Mouse (Mus musculus): ENCODE results near the gene Opn4.

Opn4 gene

DNA sequence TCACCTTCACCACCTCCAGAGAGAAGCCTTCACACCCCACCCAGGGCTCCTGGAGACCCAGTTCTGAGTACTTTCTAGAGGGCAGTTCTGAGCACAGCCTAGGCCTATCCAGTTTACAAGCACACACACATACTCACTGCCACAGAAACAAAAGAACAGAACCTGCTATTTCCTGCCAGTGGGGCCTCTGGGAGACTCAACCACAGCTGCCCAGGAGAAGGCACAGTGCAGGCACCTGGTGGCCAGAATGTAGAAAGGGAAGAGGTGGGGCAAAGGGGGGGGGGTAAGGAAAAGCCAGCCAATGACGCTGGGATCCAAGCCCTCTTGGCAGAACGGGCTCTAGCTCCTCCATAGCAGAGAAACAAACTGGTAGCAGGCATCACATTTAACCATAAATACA, 37.5 kb downstream of the Opn4 start:
- DNase-seq (ENCODE audit: low read depth, low spot score), result no peak

DNA sequence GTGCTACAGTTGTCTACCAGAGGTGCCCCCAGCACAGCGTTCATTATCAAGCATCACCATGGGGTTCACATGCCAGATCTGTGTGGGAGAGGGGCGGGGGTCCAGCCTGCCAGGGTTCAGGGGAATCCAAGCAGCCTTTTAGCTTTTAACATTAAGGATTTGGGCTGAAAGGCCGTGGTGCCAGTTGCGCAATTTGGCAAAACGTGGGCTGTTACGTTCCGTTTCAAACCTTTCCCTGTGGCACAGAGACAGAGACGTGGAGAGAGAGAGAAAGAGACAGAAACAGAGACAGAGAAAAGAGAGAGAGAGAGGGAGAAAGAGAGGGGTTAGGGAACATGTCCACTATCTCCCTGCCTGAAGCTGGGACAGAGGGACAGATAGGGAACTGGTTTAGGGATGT, 38.3 kb downstream of the Opn4 start:
- DNase-seq (ENCODE audit: low read depth, low spot score), result no peak

DNA sequence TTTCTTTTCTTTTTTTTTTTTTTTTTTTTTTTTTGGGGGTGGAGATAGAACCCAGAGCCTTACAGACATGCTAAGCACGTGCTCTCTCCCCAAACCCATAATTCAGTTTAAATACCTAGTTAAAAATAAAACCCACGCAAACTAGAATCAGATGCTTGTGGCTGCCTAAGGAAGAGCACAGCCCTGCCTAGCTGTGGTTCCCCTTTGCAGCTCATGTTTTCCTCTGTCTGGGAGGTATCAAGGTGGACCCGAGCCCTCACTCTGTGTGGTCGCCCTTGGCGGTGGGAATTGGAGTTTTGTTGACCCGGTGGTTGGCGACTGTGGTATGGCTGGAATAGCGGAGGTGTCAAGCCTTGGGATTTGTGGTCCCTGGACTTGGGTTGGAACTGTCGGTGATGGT, 41.0 kb downstream of the Opn4 start:
- no peak for DNase-seq (ENCODE audit: low read depth, low spot score)

DNA sequence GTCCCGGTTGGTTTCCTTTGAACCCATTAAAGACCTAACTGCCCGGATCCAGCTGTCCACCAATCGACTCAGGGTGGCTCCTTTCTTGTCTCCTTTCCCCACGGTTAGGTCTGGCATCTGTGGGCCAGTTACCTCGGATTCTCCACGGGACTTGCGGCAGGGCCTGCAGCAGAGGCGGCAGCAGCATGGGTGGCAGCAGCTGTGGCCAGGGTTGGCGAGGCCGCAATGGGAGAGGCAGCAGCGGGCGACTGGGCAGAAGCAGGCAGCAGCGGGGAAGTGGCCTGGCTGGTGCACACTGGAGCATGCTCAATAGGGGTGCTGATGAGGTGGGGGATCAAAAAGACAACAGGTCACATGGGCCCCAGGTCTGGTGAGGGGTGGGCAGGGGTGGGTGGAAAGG, 44.7 kb downstream of the Opn4 start:
- DNase-seq (ENCODE audit: low read depth, low spot score), result no peak

DNA sequence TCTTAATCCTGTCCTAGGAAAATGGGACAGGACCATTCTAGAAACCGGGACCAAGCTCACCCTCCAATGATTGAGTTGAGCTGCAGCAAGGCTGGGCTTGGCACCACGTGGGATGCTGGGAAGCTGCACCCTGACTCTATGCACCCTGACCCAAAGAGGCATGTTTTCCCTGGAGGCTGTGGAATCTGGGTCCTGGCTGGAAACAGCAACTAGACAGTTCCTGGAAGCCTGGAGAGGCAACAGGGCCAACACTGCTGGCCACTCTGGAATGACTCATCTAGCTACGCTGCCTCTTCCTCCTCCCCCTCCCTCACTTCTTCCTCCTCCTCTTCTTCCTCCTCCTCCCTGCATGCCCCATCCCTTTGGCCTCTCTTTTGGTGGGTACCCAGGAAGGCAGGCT, 45.9 kb downstream of the Opn4 start:
- no peak for DNase-seq (ENCODE audit: low read depth, low spot score)

DNA sequence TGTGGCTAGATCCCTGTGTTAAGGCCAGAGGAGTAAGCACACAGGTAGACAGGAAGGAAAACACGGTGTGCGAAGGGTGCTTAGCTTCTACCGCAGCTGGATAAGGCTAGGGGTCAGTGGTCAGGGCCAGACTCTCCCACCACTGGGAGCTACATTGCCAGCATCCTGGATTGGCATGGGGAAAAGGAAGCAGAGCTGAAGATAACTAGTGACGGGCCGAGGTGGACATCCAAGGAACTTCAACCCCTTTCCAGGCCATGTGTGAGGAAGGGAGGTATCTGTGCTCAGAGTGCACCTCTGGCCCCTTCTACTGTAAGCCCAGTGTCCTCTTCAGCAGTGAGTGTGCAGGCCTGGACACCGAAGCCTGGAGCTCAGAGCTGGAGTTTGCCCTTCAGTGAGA, 46.5 kb downstream of the Opn4 start:
- DNase-seq (ENCODE audit: low read depth, low spot score), result no peak

DNA sequence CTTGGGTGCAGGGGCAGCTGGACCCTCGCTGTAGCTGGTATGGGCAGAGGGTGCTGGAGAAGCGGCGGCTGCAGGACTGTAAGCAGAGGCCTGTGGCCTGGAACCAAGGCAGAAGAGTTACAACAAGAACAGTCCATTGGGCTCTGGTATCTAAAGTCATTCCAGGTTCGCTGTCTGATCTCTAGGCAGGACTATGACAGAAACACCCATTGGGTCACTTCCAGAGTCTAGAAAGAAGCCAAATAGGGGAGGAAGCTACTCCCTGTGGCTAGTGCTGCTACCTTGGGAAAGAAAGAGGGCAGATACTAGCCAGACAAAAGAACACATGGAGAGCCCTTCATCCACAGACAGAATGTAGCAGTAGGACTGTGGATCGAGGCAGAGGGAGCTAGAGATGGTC, 47.7 kb downstream of the Opn4 start:
- no peak for DNase-seq (ENCODE audit: low read depth, low spot score)

DNA sequence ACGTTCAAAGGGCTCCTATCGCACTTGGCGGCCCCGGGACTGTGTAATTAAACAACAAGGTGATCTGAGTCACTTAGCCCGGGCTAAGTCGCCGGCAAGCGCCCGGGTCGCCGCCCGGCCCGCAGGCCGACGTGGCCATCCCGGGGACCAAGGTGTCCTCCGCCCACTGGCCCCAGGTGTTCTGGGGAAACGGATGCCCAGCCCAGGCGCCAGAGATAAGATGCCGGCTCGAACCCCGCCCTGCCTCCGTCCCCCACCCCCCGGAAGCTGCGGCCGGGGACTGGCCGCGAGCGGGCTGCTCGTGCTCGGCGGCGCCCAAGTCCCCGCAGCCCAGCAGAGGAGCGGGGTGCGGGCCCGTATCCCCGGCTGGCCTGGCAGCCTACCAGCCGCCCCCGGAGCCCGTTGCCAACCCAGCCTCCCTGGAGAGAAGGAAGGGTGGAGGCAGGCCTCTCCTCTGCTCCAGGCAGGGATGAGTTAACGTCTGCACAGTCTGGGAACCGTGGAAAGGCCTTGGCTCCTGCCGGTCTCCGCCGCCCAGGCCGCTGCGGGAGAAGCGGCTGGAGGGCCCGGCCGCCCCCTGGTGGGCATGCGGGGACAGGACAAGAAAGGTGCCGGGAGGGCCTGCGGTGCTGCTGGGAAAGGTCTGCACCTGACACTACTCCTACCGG, 50.8 kb downstream of the Opn4 start:
- peak; percentile 88 for DNase-seq (ENCODE audit: low read depth, low spot score)

DNA sequence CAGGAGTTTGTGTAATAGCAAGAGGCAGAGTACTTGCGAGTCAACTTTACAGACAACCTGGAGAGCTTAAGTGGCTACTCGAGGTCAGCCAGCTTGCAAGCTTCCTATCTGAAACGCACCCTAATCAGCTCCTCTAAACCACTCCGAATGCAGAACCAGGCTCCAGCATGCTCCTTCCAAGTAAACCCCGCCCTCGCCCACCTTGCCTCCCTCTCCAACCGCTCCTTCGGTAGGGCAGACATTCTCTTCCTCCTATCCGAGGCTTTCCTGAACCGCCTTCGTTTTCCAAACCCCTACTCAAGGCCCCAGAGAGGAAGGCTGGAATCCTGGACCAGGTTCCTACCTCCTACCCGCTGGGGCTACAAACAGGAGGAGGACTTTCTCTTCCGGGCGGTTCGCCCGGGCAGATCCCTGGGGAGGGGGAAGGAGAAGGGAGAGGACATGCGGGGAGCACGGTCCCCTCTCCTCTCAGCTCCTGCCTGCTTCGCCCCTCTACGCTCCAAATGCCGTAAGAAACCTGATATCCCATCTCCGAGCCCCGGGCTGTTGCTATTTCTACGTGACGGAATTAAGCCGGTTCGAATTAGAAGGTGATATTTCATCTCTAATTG, 51.4 kb downstream of the Opn4 start:
- peak; percentile 91 for DNase-seq (ENCODE audit: low read depth, low spot score)

DNA sequence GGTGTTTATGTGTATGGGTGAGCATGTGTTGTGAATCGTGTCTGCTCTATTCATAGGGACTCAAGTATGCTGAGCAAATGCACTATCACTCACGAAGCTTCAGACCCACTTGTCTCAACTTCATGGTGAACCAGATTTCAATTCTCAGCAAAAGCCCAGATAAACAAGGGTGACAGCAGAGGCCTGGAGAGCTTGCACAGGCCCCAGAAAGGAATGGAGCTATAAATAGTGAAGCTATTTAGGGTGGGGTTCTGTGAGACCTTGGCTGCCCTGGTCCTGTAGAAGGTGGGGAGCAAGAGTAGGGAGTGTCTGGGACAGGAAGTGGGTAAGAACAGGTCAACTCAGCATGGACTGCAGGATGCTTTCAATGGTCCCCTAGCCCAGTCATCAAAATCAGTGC, 55.4 kb downstream of the Opn4 start:
- peak; percentile 75 for DNase-seq (ENCODE audit: low read depth, low spot score)

DNA sequence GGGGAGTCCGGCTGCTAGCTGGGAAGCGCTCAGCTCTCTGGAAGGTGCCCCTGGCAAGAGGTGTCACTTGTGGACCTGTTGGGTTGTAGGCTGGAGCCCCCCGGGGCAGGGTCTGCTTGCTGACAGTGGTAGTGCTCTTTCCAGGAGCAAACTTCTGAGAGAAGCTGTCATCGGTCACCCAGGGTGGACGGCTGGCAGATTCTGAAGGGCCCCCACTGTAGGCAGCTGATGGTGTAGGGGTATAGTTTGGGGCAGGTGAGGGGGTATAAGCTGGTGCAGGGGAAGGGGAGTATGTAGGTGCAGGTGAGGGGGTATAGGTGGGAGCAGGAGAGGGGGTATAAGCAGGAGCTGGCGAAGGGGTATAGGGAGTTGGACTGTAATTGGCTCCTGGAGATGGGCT, 55.9 kb downstream of the Opn4 start:
- DNase-seq (ENCODE audit: low read depth, low spot score), result no peak

DNA sequence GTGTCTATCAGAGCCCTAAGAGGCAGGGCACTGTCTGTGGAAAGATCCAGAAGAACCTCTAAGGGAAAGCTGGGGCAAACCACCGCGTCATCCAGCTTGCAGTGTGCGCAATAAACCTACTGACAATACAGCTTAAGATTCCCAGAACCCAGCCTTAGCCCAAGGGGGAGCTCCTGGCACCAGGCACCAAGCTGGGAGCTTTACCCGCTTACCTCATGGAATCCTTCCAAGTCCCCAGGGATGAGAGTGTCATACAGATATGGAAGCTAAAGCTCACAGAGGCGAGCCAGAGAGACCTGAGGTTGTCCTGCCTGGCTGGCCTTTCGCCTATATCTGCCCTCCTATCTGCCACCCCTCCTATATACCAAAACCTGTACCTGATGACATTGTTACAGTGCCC, 56.3 kb downstream of the Opn4 start:
- peak; percentile 66 for DNase-seq (ENCODE audit: low read depth, low spot score)

DNA sequence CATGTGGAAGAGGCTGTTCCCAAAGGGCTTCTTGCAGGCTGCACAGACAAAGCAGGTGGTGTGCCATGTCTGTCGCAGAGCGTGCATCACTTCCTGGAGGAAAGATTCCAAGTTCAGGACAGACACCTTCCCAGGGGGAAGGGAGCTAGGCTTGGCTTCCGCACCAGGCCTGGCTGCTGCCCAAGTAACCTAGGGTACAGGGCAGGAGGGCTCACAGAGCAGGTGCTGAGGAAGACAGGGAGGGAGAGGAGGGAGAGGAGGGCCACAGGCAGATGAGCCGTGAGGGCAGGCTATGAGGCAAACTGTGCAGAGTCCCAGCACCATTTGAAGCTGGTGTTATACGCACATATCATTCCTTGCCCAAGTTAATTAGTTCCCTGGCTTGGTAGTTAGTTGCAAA, 58.0 kb downstream of the Opn4 start:
- peak; percentile 63 for DNase-seq (ENCODE audit: low read depth, low spot score)

DNA sequence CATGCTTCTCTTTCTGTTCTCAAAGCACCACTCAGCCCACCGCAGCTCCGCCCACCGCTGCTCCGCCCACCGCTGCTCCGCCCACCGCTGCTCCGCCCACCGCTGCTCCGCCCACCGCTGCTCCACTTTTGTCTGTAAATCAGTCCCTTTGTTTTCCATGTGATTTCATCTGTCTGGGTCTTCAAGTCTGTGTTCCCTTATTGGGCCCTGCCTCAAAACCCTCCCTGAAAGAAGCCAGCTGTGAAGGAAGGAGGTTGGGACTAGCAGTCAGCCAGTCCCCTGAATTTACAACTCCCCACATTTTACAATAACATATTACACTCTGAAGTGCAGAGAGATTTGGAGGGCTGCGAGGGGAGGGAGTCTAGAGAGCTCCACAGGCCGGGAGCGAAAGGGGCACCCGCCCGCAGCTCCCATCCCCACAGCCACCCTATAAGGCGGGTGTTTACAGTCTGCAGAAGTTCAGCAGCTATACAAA, 59.2 kb downstream of the Opn4 start:
- DNase-seq (ENCODE audit: low read depth, low spot score), result no peak
